In the genomic region with DNA sequence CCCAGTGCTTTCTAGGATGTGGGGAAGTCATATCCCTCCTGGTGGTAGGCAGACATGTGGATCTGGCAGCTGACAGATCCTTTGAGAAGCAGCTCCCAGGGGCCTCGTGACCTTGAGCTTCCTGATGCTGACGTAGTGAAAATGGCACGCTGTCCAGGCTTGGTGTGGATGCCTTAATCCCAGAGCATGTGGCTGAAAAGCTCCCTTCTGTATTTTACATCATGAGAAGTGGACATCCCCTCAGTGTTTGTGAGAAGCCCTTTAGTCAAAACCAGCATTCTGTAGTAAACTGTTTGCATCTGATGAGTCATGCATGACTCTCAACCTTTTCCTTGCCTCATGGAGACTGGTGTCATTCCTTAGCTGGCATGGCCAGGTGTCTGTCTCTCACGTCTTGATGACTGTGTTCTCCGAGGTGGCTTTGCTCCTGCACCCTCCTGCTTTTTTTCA, we compare ENCODE assay signal across 8 mouse cellular contexts. TPM values are rescaled to one million over a fixed set of nuclear protein-coding genes. Genes with fewer than 3 reads are reported as not detected.
DNase-seq lines count a peak whose midpoint lies in the region; ATAC-seq and TF ChIP-seq lines count a peak whose summit lies in the region.

No protein-coding gene starts in this region.

- H3K4me1 ChIP-seq in midbrain, embryonic 12.5 days, result peaks cover 22% of the 10 kb centered on the region
- peaks cover 11% of the 10 kb centered on the region; the same call in 1 of the 2 replicates for H3K4me1 ChIP-seq in midbrain, embryonic 14.5 days (ENCODE audit: control insufficient read depth, insufficient read depth, low read length)
- peaks cover 62% of the 10 kb centered on the region for H3K4me1 ChIP-seq in bone marrow macrophage, adult 2 months (ENCODE audit: control insufficient read depth, insufficient read depth, low read length)
- H3K4me1 ChIP-seq in intestine, embryonic 16.5 days (ENCODE audit: control insufficient read depth, insufficient read depth, low read length), result peaks cover 46% of the 10 kb centered on the region
- H3K4me1 ChIP-seq in stomach, embryonic 14.5 days (ENCODE audit: control insufficient read depth, insufficient read depth, low read length), result peaks cover 28% of the 10 kb centered on the region
- peaks cover 21% of the 10 kb centered on the region; the same call in 1 of the 2 replicates for H3K4me1 ChIP-seq in midbrain, embryonic 15.5 days

- no peak for TF ChIP-seq CTCF in bone marrow macrophage, adult 2 months (IDR thresholded peaks at IDR 0.05; ENCODE audit: low read depth, low read length)
- no peak for TF ChIP-seq CTCF in layer of hippocampus, adult 2 months (conservative IDR thresholded peaks at IDR 0.05)

- 0 out of 2 replicates have a peak overlapping the region, but pooled peaks have one; percentile 25 for H3K27ac ChIP-seq in midbrain, embryonic 12.5 days (replicated peaks)
- H3K27ac ChIP-seq in midbrain, embryonic 14.5 days (replicated peaks; ENCODE audit: low read depth, low read length), result no peak overlapping the region; the same call in 1 of the 2 replicates
- peak overlapping the region; percentile 98 for H3K27ac ChIP-seq in bone marrow macrophage, adult 2 months (ENCODE audit: insufficient read depth, low read depth, low read length)
- peak overlapping the region; percentile 25 for H3K27ac ChIP-seq in intestine, embryonic 16.5 days (ENCODE audit: low read length)
- peak overlapping the region; percentile 21; the same call in 1 of the 2 replicates for H3K27ac ChIP-seq in stomach, embryonic 14.5 days (ENCODE audit: low read length)
- no peak overlapping the region for H3K27ac ChIP-seq in midbrain, embryonic 15.5 days
- no peak overlapping the region; the same call in 1 of the 2 replicates for H3K27ac ChIP-seq in layer of hippocampus, adult 2 months

- TF ChIP-seq POLR2A in bone marrow macrophage, adult 2 months (IDR thresholded peaks at IDR 0.05; ENCODE audit: borderline replicate concordance, low read depth, low read length), result no peak

- no peaks in the 10 kb centered on the region for H3K27me3 ChIP-seq in midbrain, embryonic 12.5 days
- H3K27me3 ChIP-seq in midbrain, embryonic 14.5 days (ENCODE audit: control insufficient read depth, insufficient read depth, low read length), result no peaks in the 10 kb centered on the region
- H3K27me3 ChIP-seq in intestine, embryonic 16.5 days (replicated peaks; ENCODE audit: control insufficient read depth, insufficient read depth, low read length), result no peaks in the 10 kb centered on the region
- H3K27me3 ChIP-seq in stomach, embryonic 14.5 days (ENCODE audit: control insufficient read depth, insufficient read depth, low read length), result no peaks in the 10 kb centered on the region
- no peaks in the 10 kb centered on the region for H3K27me3 ChIP-seq in midbrain, embryonic 15.5 days (replicated peaks)

- H3K4me2 ChIP-seq in midbrain, embryonic 12.5 days (replicated peaks), result no peak overlapping the region
- H3K4me2 ChIP-seq in midbrain, embryonic 14.5 days (ENCODE audit: low read length), result no peak overlapping the region
- no peak overlapping the region for H3K4me2 ChIP-seq in intestine, embryonic 16.5 days (ENCODE audit: low read depth, low read length)
- no peak overlapping the region for H3K4me2 ChIP-seq in stomach, embryonic 14.5 days (replicated peaks; ENCODE audit: low read depth, low read length)
- no peak overlapping the region for H3K4me2 ChIP-seq in midbrain, embryonic 15.5 days

- WGBS in midbrain, embryonic 12.5 days, result 56% methylated on average over 5 of the region's 5 CpGs
- 53% methylated on average over 5 of the region's 5 CpGs for WGBS in midbrain, embryonic 14.5 days
- 38% methylated on average over 5 of the region's 5 CpGs for WGBS in intestine, embryonic 16.5 days
- 55% methylated on average over 5 of the region's 5 CpGs for WGBS in stomach, embryonic 14.5 days
- 52% methylated on average over 5 of the region's 5 CpGs for WGBS in midbrain, embryonic 15.5 days

- DNase-seq in midbrain, embryonic 14.5 days, result no peak
- no peak for DNase-seq in layer of hippocampus, adult 2 months (ENCODE audit: low spot score in 2 of 2)
- no peak for DNase-seq in cerebellum, adult 11-12 months

- H3K9ac ChIP-seq in midbrain, embryonic 12.5 days (replicated peaks), result no peak overlapping the region; the same call in 1 of the 2 replicates
- H3K9ac ChIP-seq in midbrain, embryonic 14.5 days (replicated peaks; ENCODE audit: low read length), result no peak overlapping the region
- no peak overlapping the region for H3K9ac ChIP-seq in intestine, embryonic 16.5 days (ENCODE audit: low read depth, low read length)
- no peak overlapping the region for H3K9ac ChIP-seq in stomach, embryonic 14.5 days (replicated peaks; ENCODE audit: low read depth, low read length)
- no peak overlapping the region for H3K9ac ChIP-seq in midbrain, embryonic 15.5 days

- no peaks in the 10 kb centered on the region for H3K36me3 ChIP-seq in midbrain, embryonic 12.5 days
- H3K36me3 ChIP-seq in midbrain, embryonic 14.5 days (ENCODE audit: control insufficient read depth, insufficient read depth, low read length), result no peaks in the 10 kb centered on the region
- no peaks in the 10 kb centered on the region for H3K36me3 ChIP-seq in intestine, embryonic 16.5 days (ENCODE audit: control insufficient read depth, insufficient read depth, low read length)
- no peaks in the 10 kb centered on the region for H3K36me3 ChIP-seq in stomach, embryonic 14.5 days (ENCODE audit: control insufficient read depth, insufficient read depth, low read length)
- no peaks in the 10 kb centered on the region for H3K36me3 ChIP-seq in midbrain, embryonic 15.5 days (replicated peaks)

- H3K9me3 ChIP-seq in midbrain, embryonic 12.5 days, result no peaks in the 10 kb centered on the region
- H3K9me3 ChIP-seq in midbrain, embryonic 14.5 days (ENCODE audit: control insufficient read depth, low read length), result no peaks in the 10 kb centered on the region
- H3K9me3 ChIP-seq in intestine, embryonic 16.5 days (ENCODE audit: control insufficient read depth, low read length), result no peaks in the 10 kb centered on the region
- H3K9me3 ChIP-seq in stomach, embryonic 14.5 days (ENCODE audit: control insufficient read depth, low read depth, low read length), result no peaks in the 10 kb centered on the region
- no peaks in the 10 kb centered on the region for H3K9me3 ChIP-seq in midbrain, embryonic 15.5 days

- no peak for ATAC-seq in midbrain, embryonic 12.5 days (ENCODE audit: low FRiP score, low read depth)
- ATAC-seq in midbrain, embryonic 14.5 days (ENCODE audit: low FRiP score, low TSS enrichment), result no peak
- ATAC-seq in intestine, embryonic 16.5 days, result no peak; the same call in 1 of the 2 replicates
- no peak for ATAC-seq in stomach, embryonic 14.5 days (ENCODE audit: insufficient number of reproducible peaks, insufficient read depth, low FRiP score, low read depth)
- no peak for ATAC-seq in midbrain, embryonic 15.5 days (replicated peaks)

- no peak overlapping the region for H3K4me3 ChIP-seq in midbrain, embryonic 12.5 days
- no peak overlapping the region for H3K4me3 ChIP-seq in midbrain, embryonic 14.5 days (replicated peaks; ENCODE audit: low read depth, low read length)
- no peak overlapping the region for H3K4me3 ChIP-seq in bone marrow macrophage, adult 2 months (ENCODE audit: insufficient read depth, low read length)
- H3K4me3 ChIP-seq in intestine, embryonic 16.5 days (ENCODE audit: low read length), result no peak overlapping the region
- H3K4me3 ChIP-seq in stomach, embryonic 14.5 days (ENCODE audit: low read depth, low read length), result no peak overlapping the region
- no peak overlapping the region for H3K4me3 ChIP-seq in midbrain, embryonic 15.5 days
- no peak overlapping the region for H3K4me3 ChIP-seq in layer of hippocampus, adult 2 months

RNA-seq across cellular contexts. Expression of a gene that starts 14.4 kb away (rescaled TPM):
- 32.6 and 35.8 TPM in 2 replicates for polyA plus RNA-seq in midbrain, embryonic 12.5 days (2016; fragmentation: Nextera tagmentation; extraction: Ambion mirVana)
- polyA plus RNA-seq in midbrain, embryonic 14.5 days (2014; fragmentation: Nextera tagmentation; extraction: Ambion mirVana), result 17.7 and 27.8 TPM in 2 replicates
- 64.0 and 73.0 TPM in 2 replicates for polyA plus RNA-seq in bone marrow macrophage, adult 2 months (2012; ENCODE audit: insufficient read depth, insufficient read length, missing spikeins)
- polyA plus RNA-seq in intestine, embryonic 16.5 days (2015; fragmentation: Nextera tagmentation; extraction: Ambion mirVana), result 51.5 and 63.1 TPM in 2 replicates
- 46.4 and 52.9 TPM in 2 replicates for polyA plus RNA-seq in stomach, embryonic 14.5 days (2014; fragmentation: Nextera tagmentation; extraction: Ambion mirVana)
- polyA plus RNA-seq in midbrain, embryonic 15.5 days (2015; fragmentation: Nextera tagmentation; extraction: Ambion mirVana), result 26.8 and 29.7 TPM in 2 replicates
- total RNA-seq in layer of hippocampus, adult 2 months (2021), result 10 to 100 TPM; 26.9 to 32.4 TPM

Comparison
In these comparisons a context has a peak if more than half of its experiments do, and no peak if none do; other contexts are left out.
1. H3K27ac ChIP-seq: peak in midbrain, embryonic 12.5 days (single experiment), bone marrow macrophage, adult 2 months (single experiment), intestine, embryonic 16.5 days (single experiment) and stomach, embryonic 14.5 days (single experiment); none in midbrain, embryonic 14.5 days (single experiment), midbrain, embryonic 15.5 days (single experiment) and layer of hippocampus, adult 2 months (single experiment).